Mouse (Mus musculus) embryo, embryonic 11.5 days (tissue): Measurements from ENCODE around the gene Pard3b.

Experiments
- DNase-seq: peaks from one replicate; pipeline ENCODE4 v3.0.0-alpha.2; 2012; ENCODE audit warnings: low read depth, low spot score

Gene Pard3b

DNA sequence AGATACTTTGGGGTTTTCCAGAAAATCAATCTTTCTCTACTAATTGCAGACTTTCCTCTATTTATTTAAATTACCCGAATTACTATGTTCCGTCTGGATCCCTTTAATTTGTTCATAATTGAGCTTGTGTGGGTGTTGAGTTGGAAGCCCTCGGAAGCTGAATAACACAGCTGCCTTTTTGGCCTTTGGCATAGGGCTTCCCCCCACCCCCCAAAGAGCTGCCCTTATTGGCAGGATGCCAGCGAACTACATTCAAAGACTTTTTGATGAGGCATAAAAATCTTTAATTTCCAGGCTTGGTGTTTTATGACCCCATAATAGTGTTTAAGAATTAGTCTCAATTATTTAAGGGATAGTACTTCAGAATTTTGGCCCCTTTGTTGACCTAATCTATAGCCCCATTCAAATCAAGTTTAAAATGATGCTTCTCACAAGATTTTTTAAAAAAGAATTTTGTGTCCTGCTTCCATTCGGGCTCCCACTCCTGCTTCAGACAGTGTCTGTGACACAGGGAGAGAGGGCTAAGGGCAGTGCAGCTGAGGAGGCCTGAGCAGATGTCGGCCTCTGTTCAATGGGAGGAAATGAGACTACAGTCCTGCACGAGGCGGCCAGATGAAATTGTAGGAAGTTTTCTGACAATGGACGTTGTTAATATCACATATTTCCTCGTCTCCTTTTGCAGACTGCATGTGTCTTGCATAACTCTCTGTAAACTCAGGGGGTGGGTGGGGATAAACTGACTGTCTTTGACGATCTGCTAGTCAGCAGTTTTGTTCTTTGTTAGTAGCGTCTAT lies 605.8 kb downstream of the Pard3b start:
- DNase-seq = peak; percentile 14

DNA sequence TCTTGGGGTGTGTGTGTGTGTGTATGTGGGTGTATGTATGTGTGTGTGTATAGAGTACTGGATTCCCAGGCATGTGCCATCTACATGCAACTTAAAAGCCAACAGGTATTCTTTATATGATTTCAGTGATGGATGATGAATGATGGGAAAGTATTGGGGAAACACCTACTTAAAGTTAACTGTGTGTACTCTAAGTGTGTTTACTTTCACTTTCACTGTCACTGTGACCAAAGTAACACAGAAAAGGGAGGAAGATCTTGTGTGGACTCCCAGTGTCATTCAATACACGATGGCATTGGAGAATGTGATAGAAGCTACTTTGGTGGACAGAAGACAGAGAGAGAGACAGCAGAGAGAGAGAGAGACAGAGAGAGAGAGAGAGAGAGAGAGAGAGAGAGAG lies 613.8 kb downstream of the Pard3b start:
- DNase-seq = no peak

DNA sequence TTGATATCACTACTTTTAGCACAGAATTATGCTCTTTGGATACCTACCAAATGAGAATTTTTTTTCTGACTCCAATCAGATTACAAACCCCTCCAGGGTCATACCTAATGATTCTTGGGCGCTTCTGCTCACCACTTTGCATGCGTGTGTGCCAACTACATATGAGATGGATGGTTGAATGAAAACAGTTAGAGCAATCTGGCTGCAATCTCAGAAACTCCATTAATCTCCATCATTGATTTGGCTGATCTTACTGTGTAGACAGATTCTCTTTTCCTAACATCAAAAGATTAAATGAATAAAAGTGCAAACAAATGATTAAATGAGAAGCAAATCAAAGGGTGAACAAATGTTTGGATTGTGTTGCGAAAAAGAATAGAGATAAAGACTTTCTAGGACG lies 615.7 kb downstream of the Pard3b start:
- no peak for DNase-seq

GRCm38 (mm10) chr1:62254888-62255287 lies 616.3 kb downstream of the Pard3b start:
- no peak for DNase-seq

DNA sequence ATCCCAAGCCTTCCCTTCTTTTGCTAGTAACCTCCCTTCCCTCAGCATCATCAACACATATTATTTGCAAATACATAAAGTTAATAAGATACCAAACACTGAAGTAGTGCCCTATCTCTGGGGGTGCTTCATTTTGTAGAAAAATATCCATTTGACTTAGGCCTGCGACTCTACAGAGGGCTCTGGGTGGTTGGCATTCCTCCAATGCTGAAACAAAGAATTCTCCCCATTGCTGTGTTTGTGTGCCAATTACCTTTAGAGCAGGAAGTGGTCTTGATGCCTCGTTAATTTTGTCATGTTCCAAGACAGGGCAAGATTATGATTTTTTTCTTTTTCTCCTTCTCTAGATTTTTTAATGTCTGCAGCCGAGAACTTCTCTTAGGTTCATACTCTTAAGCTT lies 637.8 kb downstream of the Pard3b start:
- no peak for DNase-seq

DNA sequence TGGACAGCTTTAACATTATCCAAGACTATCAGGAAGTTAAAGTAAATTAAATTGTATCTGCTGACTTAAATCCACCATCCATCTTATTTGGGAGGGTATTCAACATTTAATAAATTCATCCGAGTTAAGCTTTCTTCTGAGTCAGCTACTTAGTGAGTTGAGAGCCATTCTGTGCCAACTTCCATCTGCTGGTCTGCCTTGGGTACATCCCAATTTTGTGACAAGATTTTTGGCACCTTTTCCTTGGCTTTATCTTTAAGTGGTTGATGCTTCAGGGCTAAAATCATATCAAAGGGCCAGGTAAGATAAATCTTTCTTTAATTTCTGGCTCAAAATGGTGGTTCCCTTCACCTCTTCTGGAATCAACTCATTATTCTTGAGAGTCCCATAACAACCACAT lies 640.0 kb downstream of the Pard3b start:
- no peak for DNase-seq

DNA sequence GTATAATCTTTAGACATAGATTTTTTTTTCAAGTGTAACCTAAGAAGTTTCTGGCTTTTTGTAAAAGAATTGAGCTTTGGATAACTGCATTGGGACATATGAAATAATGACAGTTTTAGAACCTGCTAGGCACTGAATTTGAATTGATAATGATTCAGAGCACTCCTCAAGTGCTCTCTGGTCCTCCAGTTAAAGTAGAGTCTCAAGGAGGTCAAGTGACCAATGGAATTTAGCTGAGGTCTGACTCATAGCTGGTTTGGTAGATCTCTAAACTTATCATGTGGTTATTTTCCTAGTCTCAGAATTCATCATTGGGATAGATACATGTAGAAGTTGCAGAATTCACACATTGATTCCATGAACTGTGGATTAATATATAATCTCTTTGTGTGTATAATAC lies 642.0 kb downstream of the Pard3b start:
- no peak for DNase-seq

DNA sequence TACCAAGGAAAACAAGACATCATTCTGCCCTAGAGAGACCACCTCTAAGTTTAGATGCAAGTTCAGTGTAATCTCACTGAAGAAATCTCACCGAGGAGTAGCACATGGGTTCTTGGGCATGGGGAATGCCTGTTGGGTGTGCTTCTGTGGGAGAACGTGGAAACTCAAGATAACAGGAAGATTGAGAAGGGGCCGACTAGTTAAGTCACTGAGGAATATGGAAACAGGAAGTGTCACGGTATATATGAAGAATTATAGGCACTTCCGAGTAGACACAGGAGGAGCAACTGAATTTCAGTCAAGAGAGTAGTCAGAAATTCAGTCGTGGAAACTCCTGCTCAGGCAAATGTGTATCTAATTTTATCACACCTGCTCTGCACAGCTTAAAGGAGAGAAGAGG lies 644.2 kb downstream of the Pard3b start:
- no peak for DNase-seq

GRCm38 (mm10) chr1:62283624-62284023 lies 645.0 kb downstream of the Pard3b start:
- no peak for DNase-seq

DNA sequence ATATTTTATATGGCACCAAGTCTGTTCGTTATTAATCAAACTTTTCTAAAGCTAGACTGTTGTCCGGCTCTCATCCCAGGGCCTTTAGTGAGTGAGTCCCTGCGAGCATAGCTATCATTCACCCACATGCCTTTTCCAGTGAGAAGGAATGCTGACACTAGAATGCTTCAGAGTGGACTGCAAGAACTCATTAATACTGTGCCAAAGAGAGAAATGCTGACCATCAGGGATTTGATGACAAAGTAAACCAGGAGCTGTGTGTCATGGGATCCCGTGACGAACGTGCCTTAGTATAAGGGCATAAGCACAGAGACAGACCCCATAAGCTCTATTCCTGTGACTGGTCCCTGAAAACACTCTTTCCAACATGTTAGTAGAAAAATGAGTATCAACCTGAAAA lies 670.8 kb downstream of the Pard3b start:
- no peak for DNase-seq

DNA sequence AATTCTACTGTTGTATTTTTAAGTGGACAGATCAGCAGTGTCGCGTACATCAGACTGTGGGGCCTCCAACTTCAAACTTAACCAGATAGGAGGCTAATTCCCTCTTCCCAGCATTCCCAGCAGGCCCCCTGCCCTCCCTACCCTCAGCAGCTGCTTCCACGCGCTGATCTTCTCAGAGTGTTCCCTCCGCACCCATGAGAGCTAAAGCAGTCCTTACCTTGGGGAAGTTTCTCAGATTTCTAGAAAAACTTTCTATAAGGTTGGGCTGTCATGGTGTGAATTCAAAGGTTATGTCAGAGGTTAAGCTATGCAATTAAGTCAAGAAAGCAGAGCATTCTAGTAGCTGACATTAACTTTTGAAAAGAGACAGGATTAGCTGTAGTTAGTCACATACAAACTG lies 686.6 kb downstream of the Pard3b start:
- no peak for DNase-seq

DNA sequence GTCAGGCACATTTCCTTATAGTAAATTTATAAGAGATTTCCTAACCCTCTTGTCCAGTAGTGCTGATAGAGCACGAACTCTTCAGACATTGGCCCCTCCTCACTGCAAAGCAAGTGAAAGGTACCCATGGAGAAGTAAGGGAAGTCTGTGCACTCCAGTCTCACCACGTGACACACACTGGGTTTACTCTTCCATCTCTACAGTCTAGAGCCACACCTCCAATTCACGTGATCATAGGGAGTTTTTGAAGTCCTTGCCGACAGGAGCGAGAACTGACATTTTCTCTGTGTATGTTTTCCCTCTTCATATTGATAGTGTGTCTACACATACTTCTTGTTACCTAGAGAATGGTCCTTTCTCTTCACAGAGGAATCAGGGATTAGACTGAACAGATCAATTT lies 689.1 kb downstream of the Pard3b start:
- DNase-seq = no peak

- no peak for DNase-seq
Observed at GRCm38 (mm10) chr1:62328808-62329207, 690.2 kb downstream of the Pard3b start.

DNA sequence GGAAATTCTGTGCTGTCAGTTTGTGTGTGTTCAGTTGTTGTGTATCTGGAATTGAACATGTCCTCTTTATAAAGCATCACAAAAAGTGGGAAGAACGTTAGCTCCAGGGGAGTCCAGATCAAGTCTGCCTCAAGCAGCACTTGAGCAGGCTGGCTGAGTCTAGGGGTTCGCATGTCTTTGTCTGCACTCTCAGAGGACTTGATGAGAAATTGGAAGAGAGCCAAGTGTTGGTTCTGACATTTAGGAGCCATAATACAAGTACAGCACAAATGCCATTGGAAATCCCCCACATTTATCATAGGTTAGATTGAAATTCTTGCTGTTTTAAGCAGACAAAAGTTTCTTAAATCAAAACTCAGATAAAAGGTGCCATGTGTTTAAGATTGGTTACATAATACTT lies 694.4 kb downstream of the Pard3b start:
- DNase-seq = no peak

GRCm38 (mm10) chr1:62334196-62334595 lies 695.6 kb downstream of the Pard3b start:
- no peak for DNase-seq

- DNase-seq = no peak
Observed at GRCm38 (mm10) chr1:62340261-62340660, 701.6 kb downstream of the Pard3b start.

DNA sequence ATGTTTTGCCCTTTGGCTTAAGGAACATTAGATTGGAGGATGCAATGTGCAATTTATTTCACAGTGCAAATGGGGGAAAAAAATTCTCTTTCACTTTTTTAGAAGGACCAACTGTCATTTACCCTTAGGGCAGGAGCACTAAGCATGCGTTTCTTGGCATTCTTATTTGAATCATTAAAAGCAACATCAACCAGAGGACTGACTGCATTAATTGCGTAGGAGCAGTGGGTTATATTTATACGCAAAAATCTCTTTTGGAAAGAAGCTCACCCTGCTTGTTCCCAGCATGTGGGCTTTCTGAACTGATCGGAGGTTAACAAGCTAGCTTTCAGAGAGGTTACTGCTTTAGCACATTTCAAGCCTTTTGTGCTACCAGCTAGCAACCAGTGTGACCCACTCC lies 705.7 kb downstream of the Pard3b start:
- no peak for DNase-seq

GRCm38 (mm10) chr1:62348371-62348770 lies 709.7 kb downstream of the Pard3b start:
- no peak for DNase-seq

GRCm38 (mm10) chr1:62355496-62355895 lies 716.9 kb downstream of the Pard3b start:
- no peak for DNase-seq

DNA sequence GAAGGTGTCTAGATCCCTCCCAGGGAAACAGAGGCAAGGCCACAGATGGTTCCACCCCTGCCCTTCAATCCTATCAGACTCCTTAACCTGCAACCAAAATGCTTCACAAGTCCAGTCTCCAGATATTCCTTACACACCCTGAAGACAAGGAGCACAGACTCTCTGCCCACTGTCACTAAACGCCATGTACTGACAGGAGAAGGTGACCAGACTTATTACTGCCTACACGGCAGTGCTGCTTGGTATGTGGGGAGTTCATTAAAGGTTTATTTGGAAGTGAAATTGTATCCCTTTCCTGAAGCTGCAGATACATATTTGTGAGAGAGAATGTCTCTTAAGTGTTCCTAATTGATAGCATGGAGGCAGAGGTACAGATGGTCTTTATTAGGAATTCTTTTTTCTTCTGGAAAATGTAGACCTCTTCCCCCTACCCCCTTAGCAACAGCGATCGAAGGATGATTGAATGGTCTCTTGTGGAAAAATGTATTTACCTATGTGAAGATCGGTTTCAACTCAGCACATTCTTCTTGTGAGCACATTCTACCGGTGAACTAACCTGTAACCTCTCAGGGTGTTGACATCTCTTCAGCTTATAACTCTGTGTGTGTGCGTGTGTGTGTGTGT lies 735.9 kb downstream of the Pard3b start:
- no peak for DNase-seq

GRCm38 (mm10) chr1:62378335-62378734 lies 739.7 kb downstream of the Pard3b start:
- no peak for DNase-seq

GRCm38 (mm10) chr1:62382807-62383514 lies 744.3 kb downstream of the Pard3b start:
- no peak for DNase-seq

GRCm38 (mm10) chr1:62384241-62384640 lies 745.6 kb downstream of the Pard3b start:
- no peak for DNase-seq
